Mouse (Mus musculus): ENCODE results near the gene Adgrl4. TPM values are rescaled to one million over a fixed set of nuclear protein-coding genes. Genes with fewer than 3 reads are reported as not detected.
A peak's percentile ranks its signal among the peaks of the same experiment; 100 is the strongest.

Gene Adgrl4
- polyA plus RNA-seq (2012; rRNA removed), result 1.9 and 2.5 TPM in 2 replicates

DNA sequence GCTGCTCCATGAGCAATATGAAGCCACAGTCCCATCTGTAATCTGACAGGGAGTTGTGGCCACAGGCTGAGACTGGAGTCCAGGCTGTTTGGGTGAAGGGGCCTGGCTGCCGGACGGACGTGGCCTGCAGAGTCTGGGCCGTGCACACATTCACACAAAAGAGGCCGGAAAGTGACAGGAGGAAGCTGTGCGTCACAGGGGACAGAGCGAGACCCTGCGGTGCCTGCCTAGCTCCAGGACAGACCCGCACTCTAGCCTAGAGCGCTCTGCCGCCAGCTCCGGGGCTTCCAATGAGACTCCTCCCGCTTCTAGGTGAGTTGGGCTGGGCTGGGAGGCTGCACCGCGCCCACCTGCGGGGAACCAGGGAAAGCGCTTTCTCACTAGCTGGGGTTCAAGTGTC, at the start of gene Adgrl4:
Gene Adgrl4 (plus strand): TSS at position 195 of the 400 bp plus-strand sequence.
- TF ChIP-seq POLR2A (IDR thresholded peaks at IDR 0.05; ENCODE audit: low read depth, low read length) (no peak), CTCF (IDR thresholded peaks at IDR 0.05; ENCODE audit: extremely low read depth, insufficient read depth, insufficient read length, insufficient replicate concordance) (no peak)
- H3K4me1 ChIP-seq (ENCODE audit: control insufficient read depth, insufficient read depth, insufficient read length), result no peaks in the 10 kb centered on the region
- H3K36me3 ChIP-seq (ENCODE audit: control insufficient read depth, insufficient read depth, low read length), result no peaks in the 10 kb centered on the region
- DNase-seq (ENCODE audit: low read depth in 1 of 2, low spot score in 2 of 2), result no peak
- no peak within 1 kb of the TSS for H3K27ac ChIP-seq (ENCODE audit: insufficient read depth, low read length)
- 3% methylated on average over 17 of the region's 17 CpGs for WGBS
- no peaks in the 10 kb centered on the region for H3K27me3 ChIP-seq (ENCODE audit: control insufficient read depth, insufficient read depth, low read length)
- H3K4me3 ChIP-seq (ENCODE audit: extremely low read depth, insufficient read depth, insufficient read length), result peak within 1 kb of the TSS; percentile 16; the same call in 1 of the 2 replicates

DNA sequence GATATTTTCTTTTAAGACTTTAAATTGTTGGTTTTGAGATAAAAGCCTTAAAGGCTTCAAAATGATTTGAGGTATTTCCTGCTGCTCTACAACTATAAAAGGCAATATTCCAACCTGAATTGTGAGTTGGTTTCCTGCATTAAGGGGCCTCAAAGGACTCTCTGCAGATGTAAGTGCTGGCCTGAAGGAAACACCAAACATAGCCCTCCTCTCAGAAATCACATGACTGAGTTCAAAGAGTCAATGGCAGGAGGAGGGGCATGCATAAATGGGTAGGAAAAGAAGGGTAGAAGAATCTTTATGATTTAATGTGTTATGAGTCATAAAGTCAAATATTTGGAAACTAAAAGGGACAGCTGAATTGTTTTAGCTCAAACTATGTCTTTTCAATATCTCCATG, 46.8 kb upstream of the Adgrl4 start:
- Histone ChIP-seq H3K36me3 (ENCODE audit: control insufficient read depth, insufficient read depth, low read length) (no peaks in the 10 kb centered on the region), H3K27ac (ENCODE audit: insufficient read depth, low read length) (no peak overlapping the region), H3K27me3 (ENCODE audit: control insufficient read depth, insufficient read depth, low read length) (no peaks in the 10 kb centered on the region), H3K4me3 (ENCODE audit: extremely low read depth, insufficient read depth, insufficient read length) (no peak overlapping the region), H3K4me1 (ENCODE audit: control insufficient read depth, insufficient read depth, insufficient read length) (no peaks in the 10 kb centered on the region)
- DNase-seq (ENCODE audit: low read depth in 1 of 2, low spot score in 2 of 2), result no peak
- no peak for TF ChIP-seq POLR2A (IDR thresholded peaks at IDR 0.05; ENCODE audit: low read depth, low read length)
- TF ChIP-seq CTCF (IDR thresholded peaks at IDR 0.05; ENCODE audit: extremely low read depth, insufficient read depth, insufficient read length, insufficient replicate concordance), result no peak

DNA sequence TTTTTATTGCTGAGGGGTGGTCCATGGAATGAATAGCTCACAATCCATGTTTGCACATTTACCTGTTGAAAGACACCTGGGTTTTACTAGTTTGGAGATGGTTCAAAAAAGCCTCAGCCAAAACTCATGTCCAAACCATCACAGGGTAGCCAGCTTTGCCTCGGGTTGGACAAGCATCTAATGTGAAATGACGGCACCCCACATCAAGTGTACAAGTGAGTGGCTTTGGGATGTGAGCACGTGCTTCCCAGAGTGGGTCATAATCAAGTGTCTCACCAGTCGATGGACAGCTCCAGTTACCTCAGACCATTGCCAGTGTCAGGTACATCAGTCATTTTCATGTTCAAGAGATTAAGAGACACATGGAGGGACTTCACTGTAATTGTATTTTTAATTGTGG, 44.8 kb upstream of the Adgrl4 start:
- WGBS, result 93% methylated on average over 4 of the region's 4 CpGs
- DNase-seq (ENCODE audit: low read depth in 1 of 2, low spot score in 2 of 2), result no peak
- H3K4me1 ChIP-seq (ENCODE audit: control insufficient read depth, insufficient read depth, insufficient read length), result no peaks in the 10 kb centered on the region
- no peak overlapping the region for H3K27ac ChIP-seq (ENCODE audit: insufficient read depth, low read length)
- H3K4me3 ChIP-seq (ENCODE audit: extremely low read depth, insufficient read depth, insufficient read length), result no peak overlapping the region
- H3K27me3 ChIP-seq (ENCODE audit: control insufficient read depth, insufficient read depth, low read length), result no peaks in the 10 kb centered on the region
- TF ChIP-seq POLR2A (IDR thresholded peaks at IDR 0.05; ENCODE audit: low read depth, low read length) (no peak), CTCF (IDR thresholded peaks at IDR 0.05; ENCODE audit: extremely low read depth, insufficient read depth, insufficient read length, insufficient replicate concordance) (no peak)
- no peaks in the 10 kb centered on the region for H3K36me3 ChIP-seq (ENCODE audit: control insufficient read depth, insufficient read depth, low read length)

DNA sequence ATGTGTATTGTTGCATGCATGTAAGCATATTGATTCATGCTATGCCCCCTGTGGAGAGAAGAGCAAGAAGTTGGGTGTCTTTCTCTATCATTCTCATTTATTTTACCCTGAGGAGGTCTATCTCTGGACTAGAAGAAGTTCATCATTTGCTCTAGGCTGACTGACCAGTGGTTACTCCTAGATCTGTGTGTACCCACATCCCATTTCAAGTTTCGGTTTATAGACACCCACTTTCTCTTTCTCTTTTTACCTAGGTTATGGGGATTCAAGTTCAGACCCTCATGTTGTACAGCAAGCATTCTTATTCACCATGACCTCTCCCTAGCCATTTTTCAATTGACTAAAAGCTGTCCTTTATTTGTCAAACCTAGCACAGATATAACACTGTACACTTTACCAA, 44.4 kb upstream of the Adgrl4 start:
- WGBS, result 31% methylated on average over 1 of the region's 1 CpGs
- TF ChIP-seq CTCF (IDR thresholded peaks at IDR 0.05; ENCODE audit: extremely low read depth, insufficient read depth, insufficient read length, insufficient replicate concordance), result no peak
- TF ChIP-seq POLR2A (IDR thresholded peaks at IDR 0.05; ENCODE audit: low read depth, low read length), result no peak
- H3K36me3 ChIP-seq (ENCODE audit: control insufficient read depth, insufficient read depth, low read length), result no peaks in the 10 kb centered on the region
- no peaks in the 10 kb centered on the region for H3K27me3 ChIP-seq (ENCODE audit: control insufficient read depth, insufficient read depth, low read length)
- DNase-seq (ENCODE audit: low read depth in 1 of 2, low spot score in 2 of 2), result no peak
- no peak overlapping the region for H3K4me3 ChIP-seq (ENCODE audit: extremely low read depth, insufficient read depth, insufficient read length)
- no peak overlapping the region for H3K27ac ChIP-seq (ENCODE audit: insufficient read depth, low read length)
- H3K4me1 ChIP-seq (ENCODE audit: control insufficient read depth, insufficient read depth, insufficient read length), result no peaks in the 10 kb centered on the region

DNA sequence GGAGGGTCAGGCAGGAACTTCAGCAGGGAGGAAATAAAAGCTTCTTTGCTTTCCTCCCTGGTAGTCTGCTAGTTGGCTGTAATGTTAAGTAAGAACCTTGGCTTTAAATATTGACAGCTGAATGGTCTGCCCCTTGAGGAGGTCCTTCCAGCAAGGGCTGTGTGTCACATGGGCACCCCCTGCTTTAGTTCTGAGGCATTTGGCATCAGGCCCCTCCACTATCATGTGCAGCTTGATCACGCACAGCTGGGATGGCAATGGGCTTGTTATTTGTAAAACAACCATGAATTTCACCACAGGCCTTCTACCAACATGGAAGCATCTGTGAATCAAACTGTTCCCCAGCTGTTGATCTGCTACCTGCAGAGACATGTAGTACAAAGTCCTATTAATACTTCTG, 38.4 kb upstream of the Adgrl4 start:
- 83% methylated on average over 1 of the region's 1 CpGs for WGBS
- Histone ChIP-seq H3K4me1 (ENCODE audit: control insufficient read depth, insufficient read depth, insufficient read length) (no peaks in the 10 kb centered on the region), H3K36me3 (ENCODE audit: control insufficient read depth, insufficient read depth, low read length) (no peaks in the 10 kb centered on the region), H3K27me3 (ENCODE audit: control insufficient read depth, insufficient read depth, low read length) (no peaks in the 10 kb centered on the region), H3K4me3 (ENCODE audit: extremely low read depth, insufficient read depth, insufficient read length) (no peak overlapping the region), H3K27ac (ENCODE audit: insufficient read depth, low read length) (no peak overlapping the region)
- no peak for TF ChIP-seq POLR2A (IDR thresholded peaks at IDR 0.05; ENCODE audit: low read depth, low read length)
- TF ChIP-seq CTCF (IDR thresholded peaks at IDR 0.05; ENCODE audit: extremely low read depth, insufficient read depth, insufficient read length, insufficient replicate concordance), result no peak
- DNase-seq (ENCODE audit: low read depth in 1 of 2, low spot score in 2 of 2), result no peak

DNA sequence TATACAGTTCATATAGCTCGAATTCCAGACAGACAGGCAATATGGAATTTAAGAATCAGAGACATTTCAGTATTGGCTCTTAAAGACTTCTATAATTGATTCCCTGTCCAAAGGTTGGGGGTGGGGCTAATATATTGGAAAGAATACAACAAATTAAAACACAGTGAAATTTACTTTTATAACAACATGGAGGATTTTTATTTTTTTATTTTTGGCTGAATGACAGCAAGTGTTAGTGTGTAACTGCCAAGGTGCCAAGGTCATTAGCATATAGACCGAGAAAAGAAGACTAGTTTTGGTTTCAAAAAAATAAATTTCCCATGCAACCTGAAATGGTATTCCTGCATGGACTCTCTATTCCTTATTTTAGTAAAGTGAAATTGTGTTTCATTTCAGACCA, 26.7 kb upstream of the Adgrl4 start:
- DNase-seq (ENCODE audit: low read depth in 1 of 2, low spot score in 2 of 2), result no peak
- Histone ChIP-seq H3K36me3 (ENCODE audit: control insufficient read depth, insufficient read depth, low read length) (no peaks in the 10 kb centered on the region), H3K4me1 (ENCODE audit: control insufficient read depth, insufficient read depth, insufficient read length) (no peaks in the 10 kb centered on the region), H3K27ac (ENCODE audit: insufficient read depth, low read length) (no peak overlapping the region), H3K4me3 (ENCODE audit: extremely low read depth, insufficient read depth, insufficient read length) (no peak overlapping the region), H3K27me3 (ENCODE audit: control insufficient read depth, insufficient read depth, low read length) (no peaks in the 10 kb centered on the region)
- no peak for TF ChIP-seq CTCF (IDR thresholded peaks at IDR 0.05; ENCODE audit: extremely low read depth, insufficient read depth, insufficient read length, insufficient replicate concordance)
- 83% methylated on average over 2 of the region's 2 CpGs for WGBS

DNA sequence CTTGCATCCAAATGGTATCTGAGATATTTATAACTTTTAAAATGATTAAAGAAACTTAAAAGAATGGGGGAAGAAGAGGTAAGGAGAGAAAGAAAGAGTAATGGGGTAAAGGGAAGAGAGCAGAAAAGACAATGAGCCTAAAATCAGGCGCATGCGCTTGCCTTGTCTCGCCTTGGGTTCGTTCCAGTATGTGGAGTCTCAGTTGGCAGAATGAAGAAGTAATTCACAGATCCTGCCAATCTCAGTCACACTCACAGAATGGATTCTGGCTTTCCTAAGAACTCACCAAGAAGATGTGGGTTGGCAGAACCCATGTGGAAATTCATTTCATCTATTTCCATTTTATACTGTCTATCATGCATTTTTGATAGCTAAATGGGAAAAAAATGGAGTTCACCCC, 26.2 kb upstream of the Adgrl4 start:
- no peak for DNase-seq (ENCODE audit: low read depth in 1 of 2, low spot score in 2 of 2)
- Histone ChIP-seq H3K36me3 (ENCODE audit: control insufficient read depth, insufficient read depth, low read length) (no peaks in the 10 kb centered on the region), H3K4me3 (ENCODE audit: extremely low read depth, insufficient read depth, insufficient read length) (no peak overlapping the region), H3K27ac (ENCODE audit: insufficient read depth, low read length) (no peak overlapping the region), H3K4me1 (ENCODE audit: control insufficient read depth, insufficient read depth, insufficient read length) (no peaks in the 10 kb centered on the region), H3K27me3 (ENCODE audit: control insufficient read depth, insufficient read depth, low read length) (no peaks in the 10 kb centered on the region)
- TF ChIP-seq POLR2A (IDR thresholded peaks at IDR 0.05; ENCODE audit: low read depth, low read length) (no peak), CTCF (IDR thresholded peaks at IDR 0.05; ENCODE audit: extremely low read depth, insufficient read depth, insufficient read length, insufficient replicate concordance) (no peak)
- WGBS, result 91% methylated on average over 4 of the region's 4 CpGs

Data from spleen, adult 2 months (tissue).